Mouse (Mus musculus) forebrain, embryonic 15.5 days (tissue): Measurements from ENCODE around the gene Scpep1. TPM values are rescaled to one million over a fixed set of nuclear protein-coding genes. Genes with fewer than 3 reads are reported as not detected.

Experiments used
- ATAC-seq: fragments of 200-750 bp; cut with Nextera tagmentation; replicated peaks from 2 replicates; pipeline ENCODE4 v1.8.0; 2017; ENCODE audit warnings: mild to moderate bottlenecking, moderate TSS enrichment, moderate library complexity
- H3K27ac ChIP-seq: fragments of 300-500 bp; sonication (generic); replicated peaks from 2 replicates; pipeline ENCODE4 v1.5.1; 2015; ENCODE audit warnings: mild to moderate bottlenecking, inconsistent platforms
- H3K27me3 ChIP-seq: fragments of 300-500 bp; sonication (generic); 2 replicates; pipeline ENCODE4 v1.6.1; 2015; ENCODE audit warnings: inconsistent platforms
- H3K36me3 ChIP-seq: fragments of 300-500 bp; sonication (generic); 2 replicates; pipeline ENCODE4 v1.6.1; 2015; ENCODE audit warnings: mild to moderate bottlenecking, inconsistent platforms
- H3K4me1 ChIP-seq: fragments of 300-500 bp; sonication (generic); 2 replicates; pipeline ENCODE4 v1.6.1; 2015; ENCODE audit warnings: inconsistent platforms
- H3K4me2 ChIP-seq: fragments of 300-500 bp; sonication (generic); replicated peaks from 2 replicates; pipeline ENCODE4 v1.6.1; 2015; ENCODE audit warnings: mild to moderate bottlenecking, inconsistent platforms
- H3K4me3 ChIP-seq: fragments of 300-500 bp; sonication (generic); 2 replicates; pipeline ENCODE4 v1.5.1; 2015; ENCODE audit warnings: mild to moderate bottlenecking, inconsistent platforms
- H3K9ac ChIP-seq: fragments of 300-500 bp; sonication (generic); replicated peaks from 2 replicates; pipeline ENCODE4 v1.6.1; 2015; ENCODE audit warnings: mild to moderate bottlenecking, inconsistent platforms
- H3K9me3 ChIP-seq: fragments of 300-500 bp; sonication (generic); 2 replicates; pipeline ENCODE4 v1.6.1; 2016; ENCODE audit warnings: inconsistent platforms
- WGBS: fragments of 180-500 bp; shearing (Covaris S2); methylation state at CpG from one replicate; pipeline ENCODE4 v1.1.7; 2015; ENCODE audit warnings: mixed read lengths; 5-methylcytosine and 5-hydroxymethylcytosine counted together
- polyA plus RNA-seq: library from polyadenylated mRNA; unstranded; fragments of >200 nt; fragmentation: Nextera tagmentation; extraction: Ambion mirVana; gene quantifications from 2 replicates; pipeline ENCODE4 v1.2.1, GENCODE M21; 2015

Scpep1 gene
- polyA plus RNA-seq, 1 experiment from 2014 or later = 33.8 TPM

GRCm38 (mm10) chr11:88938770-88939169, 16.5 kb downstream of the Scpep1 start:
- H3K4me2 ChIP-seq = no peak overlapping the region
- ATAC-seq = no peak
- H3K27me3 ChIP-seq = no peaks in the 10 kb centered on the region
- peaks cover 15% of the 10 kb centered on the region for H3K36me3 ChIP-seq
- no peaks in the 10 kb centered on the region for H3K9me3 ChIP-seq
- no peak overlapping the region for H3K27ac ChIP-seq
- no peak overlapping the region for H3K9ac ChIP-seq
- H3K4me1 ChIP-seq = no peaks in the 10 kb centered on the region
- WGBS = 98% methylated on average over 2 of the region's 2 CpGs
- H3K4me3 ChIP-seq = no peak overlapping the region

- no peak overlapping the region for H3K9ac ChIP-seq
- no peaks in the 10 kb centered on the region for H3K4me1 ChIP-seq
- WGBS = 96% methylated on average over 2 of the region's 2 CpGs
- no peaks in the 10 kb centered on the region for H3K27me3 ChIP-seq
- no peak overlapping the region for H3K4me3 ChIP-seq
- ATAC-seq = no peak
- H3K27ac ChIP-seq = no peak overlapping the region
- H3K4me2 ChIP-seq = no peak overlapping the region
- H3K9me3 ChIP-seq = no peaks in the 10 kb centered on the region
- H3K36me3 ChIP-seq = peaks cover 19% of the 10 kb centered on the region
These were observed 17.4 kb downstream of the Scpep1 start for GRCm38 (mm10) chr11:88937886-88938285.

- Histone ChIP-seq H3K4me2 (no peak overlapping the region), H3K36me3 (peaks cover 20% of the 10 kb centered on the region), H3K27me3 (no peaks in the 10 kb centered on the region), H3K4me1 (no peaks in the 10 kb centered on the region), H3K4me3 (no peak overlapping the region), H3K9ac (no peak overlapping the region), H3K27ac (no peak overlapping the region), H3K9me3 (no peaks in the 10 kb centered on the region)
- no peak for ATAC-seq
- WGBS = 94% methylated on average over 19 of the region's 19 CpGs
These were observed 20.9 kb downstream of the Scpep1 start for GRCm38 (mm10) chr11:88934089-88935000.

GRCm38 (mm10) chr11:88933030-88933429, 22.2 kb downstream of the Scpep1 start:
- no peak for ATAC-seq
- Histone ChIP-seq H3K9ac (no peak overlapping the region), H3K27me3 (no peaks in the 10 kb centered on the region), H3K4me3 (no peak overlapping the region), H3K4me2 (no peak overlapping the region), H3K9me3 (no peaks in the 10 kb centered on the region), H3K27ac (no peak overlapping the region), H3K36me3 (peaks cover 27% of the 10 kb centered on the region), H3K4me1 (no peaks in the 10 kb centered on the region)
- WGBS = 90% methylated on average over 9 of the region's 9 CpGs

GRCm38 (mm10) chr11:88931692-88932530, 23.4 kb downstream of the Scpep1 start:
- H3K36me3 ChIP-seq = peaks cover 36% of the 10 kb centered on the region
- H3K4me2 ChIP-seq = no peak overlapping the region
- no peaks in the 10 kb centered on the region for H3K4me1 ChIP-seq
- no peak overlapping the region for H3K4me3 ChIP-seq
- ATAC-seq = no peak
- H3K27me3 ChIP-seq = no peaks in the 10 kb centered on the region
- no peaks in the 10 kb centered on the region for H3K9me3 ChIP-seq
- no peak overlapping the region for H3K9ac ChIP-seq
- 76% methylated on average over 14 of the region's 14 CpGs for WGBS
- no peak overlapping the region for H3K27ac ChIP-seq

GRCm38 (mm10) chr11:88926566-88926965, 28.7 kb downstream of the Scpep1 start:
- 93% methylated on average over 5 of the region's 5 CpGs for WGBS
- no peak overlapping the region for H3K4me3 ChIP-seq
- ATAC-seq = no peak
- no peaks in the 10 kb centered on the region for H3K27me3 ChIP-seq
- no peaks in the 10 kb centered on the region for H3K4me1 ChIP-seq
- no peak overlapping the region for H3K4me2 ChIP-seq
- H3K27ac ChIP-seq = no peak overlapping the region
- peaks cover 38% of the 10 kb centered on the region for H3K36me3 ChIP-seq
- H3K9ac ChIP-seq = no peak overlapping the region
- no peaks in the 10 kb centered on the region for H3K9me3 ChIP-seq

GRCm38 (mm10) chr11:88909388-88910036, 45.8 kb downstream of the Scpep1 start:
- Histone ChIP-seq H3K27ac (no peak overlapping the region), H3K36me3 (no peaks in the 10 kb centered on the region)
- 76% methylated on average over 8 of the region's 8 CpGs for WGBS

GRCm38 (mm10) chr11:88908557-88909211, 46.6 kb downstream of the Scpep1 start:
- ATAC-seq = no peak
- Histone ChIP-seq H3K36me3 (no peaks in the 10 kb centered on the region), H3K4me3 (no peak overlapping the region), H3K4me1 (no peaks in the 10 kb centered on the region), H3K9ac (no peak overlapping the region), H3K27me3 (no peaks in the 10 kb centered on the region), H3K27ac (no peak overlapping the region), H3K4me2 (no peak overlapping the region), H3K9me3 (no peaks in the 10 kb centered on the region)
- 94% methylated on average over 1 of the region's 1 CpGs for WGBS

More at GRCm38 (mm10) chr11:88909388-88910036, 45.8 kb downstream of the Scpep1 start:
- Histone ChIP-seq H3K9ac (no peak overlapping the region), H3K4me1 (no peaks in the 10 kb centered on the region), H3K4me2 (no peak overlapping the region), H3K27me3 (no peaks in the 10 kb centered on the region), H3K9me3 (no peaks in the 10 kb centered on the region), H3K4me3 (no peak overlapping the region)
- ATAC-seq = no peak

GRCm38 (mm10) chr11:88907886-88908285, 47.4 kb downstream of the Scpep1 start:
- WGBS = 98% methylated on average over 7 of the region's 7 CpGs
- H3K27ac ChIP-seq = no peak overlapping the region
- no peaks in the 10 kb centered on the region for H3K9me3 ChIP-seq
- no peaks in the 10 kb centered on the region for H3K27me3 ChIP-seq
- no peak overlapping the region for H3K9ac ChIP-seq
- no peaks in the 10 kb centered on the region for H3K4me1 ChIP-seq
- H3K36me3 ChIP-seq = no peaks in the 10 kb centered on the region
- H3K4me3 ChIP-seq = no peak overlapping the region
- no peak overlapping the region for H3K4me2 ChIP-seq
- ATAC-seq = no peak

GRCm38 (mm10) chr11:88905621-88906020, 49.6 kb downstream of the Scpep1 start:
- 25% methylated on average over 2 of the region's 2 CpGs for WGBS
- no peaks in the 10 kb centered on the region for H3K9me3 ChIP-seq

GRCm38 (mm10) chr11:88904080-88904479, 51.2 kb downstream of the Scpep1 start:
- ATAC-seq = no peak
- no peak overlapping the region for H3K9ac ChIP-seq
- no peaks in the 10 kb centered on the region for H3K27me3 ChIP-seq
- no peak overlapping the region for H3K27ac ChIP-seq
- no peak overlapping the region for H3K4me3 ChIP-seq
- H3K36me3 ChIP-seq = no peaks in the 10 kb centered on the region
- no peaks in the 10 kb centered on the region for H3K4me1 ChIP-seq
- WGBS = 60% methylated on average over 2 of the region's 2 CpGs
- no peak overlapping the region for H3K4me2 ChIP-seq
- H3K9me3 ChIP-seq = no peaks in the 10 kb centered on the region

More at GRCm38 (mm10) chr11:88905621-88906020, 49.6 kb downstream of the Scpep1 start:
- no peak overlapping the region for H3K9ac ChIP-seq
- no peak overlapping the region for H3K4me3 ChIP-seq
- ATAC-seq = no peak
- H3K36me3 ChIP-seq = no peaks in the 10 kb centered on the region
- H3K4me1 ChIP-seq = no peaks in the 10 kb centered on the region
- no peak overlapping the region for H3K27ac ChIP-seq
- H3K4me2 ChIP-seq = no peak overlapping the region
- no peaks in the 10 kb centered on the region for H3K27me3 ChIP-seq
